Mouse (Mus musculus) neutrophil, adult 5-6 weeks (primary cell): ENCODE results near the gene Celf2. TPM values are rescaled to one million over a fixed set of nuclear protein-coding genes. Genes with fewer than 3 reads are reported as not detected.

ENCODE experiments used
- ATAC-seq: fragments of 151-379, 151-347 bp; 2 replicates; pipeline ENCODE4 v1.8.0; 2017; ENCODE audit warnings: mild to moderate bottlenecking, moderate TSS enrichment; ENCODE audit not compliant: insufficient number of reproducible peaks, poor library complexity, low FRiP score, severe bottlenecking; ENCODE audit errors: extremely low read depth
- total RNA-seq: library from RNA; stranded (forward); fragments of 200-1000 nt; gene quantifications from 2 replicates; pipeline ENCODE4 v1.2.3, GENCODE M21; 2017

Celf2 gene
- total RNA-seq, 1 experiment from 2014 or later = 186 TPM

- ATAC-seq = 0 out of 2 replicates have a peak, but pooled peaks have one; percentile 56
Observed at GRCm38 (mm10) chr2:6730860-6731259, 778.5 kb downstream of the Celf2 start.

DNA sequence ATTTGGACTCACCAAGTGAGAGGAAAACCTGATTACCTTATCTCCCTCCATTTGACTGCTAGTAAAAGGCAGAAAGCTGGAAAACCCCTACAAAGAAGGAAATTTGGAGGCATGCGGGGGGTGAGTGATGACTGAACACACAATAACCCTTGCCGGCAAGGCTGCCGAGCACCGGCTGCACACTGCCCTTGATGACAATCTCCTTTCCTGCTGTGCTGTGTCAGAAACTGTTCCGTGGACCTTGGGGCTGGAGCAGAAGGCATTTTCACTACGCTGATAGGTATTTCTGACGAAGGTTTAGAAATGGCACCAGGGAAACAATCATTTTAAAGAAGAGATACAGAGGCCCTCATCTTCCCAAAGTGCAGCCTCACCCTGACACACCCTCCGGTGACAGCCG, 779.4 kb downstream of the Celf2 start:
- no peak for ATAC-seq

GRCm38 (mm10) chr2:6728840-6729252, 780.5 kb downstream of the Celf2 start:
- no peak for ATAC-seq

- no peak for ATAC-seq
Observed at GRCm38 (mm10) chr2:6727366-6727765, 782.0 kb downstream of the Celf2 start.

GRCm38 (mm10) chr2:6726071-6726470, 783.3 kb downstream of the Celf2 start:
- ATAC-seq = no peak

GRCm38 (mm10) chr2:6723602-6724001, 785.8 kb downstream of the Celf2 start:
- peak; percentile 88 for ATAC-seq

DNA sequence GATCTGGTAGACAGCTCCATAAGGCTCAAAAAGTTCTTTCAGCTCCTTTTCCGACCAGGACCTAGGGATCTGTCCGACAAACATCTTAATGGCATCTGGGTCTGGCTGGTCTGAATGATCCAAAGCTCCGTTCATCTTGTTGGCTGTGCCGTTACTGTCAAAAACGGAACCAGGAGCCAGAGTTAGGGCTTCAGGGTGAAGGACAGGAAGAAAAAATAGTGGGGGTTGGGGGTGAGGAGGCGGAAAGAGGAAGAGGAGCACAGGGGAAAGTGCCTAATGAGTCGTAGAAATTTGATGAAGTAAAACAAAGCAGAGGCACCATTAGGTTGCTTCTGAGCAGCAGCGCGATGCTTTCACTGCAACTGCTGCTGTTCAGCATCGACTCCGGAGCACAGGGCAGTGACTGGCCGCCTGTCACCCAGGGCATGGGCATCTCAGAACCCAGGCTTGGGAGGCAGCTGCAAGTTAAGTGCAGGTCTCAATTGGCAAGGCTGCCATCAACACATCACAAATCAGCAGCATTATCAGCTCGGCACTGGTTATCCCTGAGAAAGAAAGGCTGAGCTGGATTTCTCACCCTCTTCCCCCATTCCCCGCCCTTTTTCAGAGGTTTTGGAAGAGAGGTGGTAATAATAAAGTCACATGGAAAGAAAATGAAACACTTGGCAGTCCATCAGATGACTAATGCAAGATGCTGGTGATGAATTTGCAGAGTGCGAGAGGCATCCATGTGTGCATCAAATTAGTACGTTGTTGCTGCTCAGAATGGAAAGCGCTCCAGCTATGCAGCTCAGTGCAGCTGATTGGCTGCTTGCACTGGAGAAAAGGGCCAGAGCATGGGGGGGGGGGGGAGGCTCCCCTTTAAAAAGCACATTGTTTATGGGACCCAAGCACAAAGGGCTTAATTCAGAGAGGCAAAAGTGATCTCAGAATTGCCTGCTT, 787.6 kb downstream of the Celf2 start:
- peak; percentile 54 for ATAC-seq

DNA sequence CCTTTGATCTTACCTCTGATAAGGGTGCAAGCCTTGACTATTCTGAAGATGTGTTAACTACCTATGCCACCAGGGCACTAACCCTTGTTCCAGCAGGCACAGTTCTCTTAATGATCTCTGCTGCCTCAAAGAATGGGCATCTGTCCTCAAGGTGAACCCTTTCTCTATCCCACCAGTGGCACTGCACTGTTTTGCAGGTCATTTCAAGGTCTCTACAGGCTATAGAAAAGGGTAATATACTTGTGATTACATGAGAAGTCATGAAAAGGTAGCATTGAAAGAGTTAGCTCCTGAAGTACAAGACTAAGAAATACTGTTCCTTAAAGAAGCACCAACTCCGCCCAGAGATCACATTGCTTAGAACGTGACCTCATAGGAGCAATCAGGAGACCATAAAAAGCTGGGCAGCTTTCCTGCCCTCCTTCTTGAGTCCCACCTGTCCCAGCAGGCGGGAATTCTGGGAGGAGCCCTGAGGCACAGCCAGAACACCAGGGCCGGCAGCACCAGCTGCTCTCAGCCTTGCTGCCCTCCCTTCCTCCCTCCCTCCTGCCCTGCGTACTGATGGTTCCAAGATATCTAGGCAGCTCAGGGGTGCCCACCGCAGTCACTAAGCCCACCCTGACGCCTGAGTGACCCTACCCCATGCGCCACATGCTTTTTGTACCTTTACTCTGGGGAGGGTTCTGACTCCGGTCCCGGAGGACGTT, 788.5 kb downstream of the Celf2 start:
- peak; percentile 40; the same call in 1 of the 2 replicates for ATAC-seq

GRCm38 (mm10) chr2:6718864-6719263, 790.5 kb downstream of the Celf2 start:
- ATAC-seq = no peak

DNA sequence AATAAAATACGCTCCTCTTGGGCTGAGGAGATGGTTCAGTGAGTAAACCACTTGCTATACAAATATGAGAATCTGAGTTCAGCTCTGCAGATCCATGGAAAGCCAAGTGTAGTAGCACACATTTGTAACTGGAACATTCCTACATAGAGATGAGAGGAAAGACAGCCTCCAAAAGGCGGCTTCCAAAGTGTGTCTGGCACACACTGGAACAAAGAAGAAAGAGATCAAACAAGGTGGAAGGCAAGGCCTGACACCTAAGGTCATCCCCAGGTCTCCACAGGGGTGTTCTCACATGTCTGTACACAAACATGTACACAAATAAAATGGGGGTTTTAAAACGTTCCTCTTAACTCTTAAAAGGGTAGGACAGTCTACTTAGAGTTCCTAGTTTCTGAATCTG, 791.4 kb downstream of the Celf2 start:
- no peak for ATAC-seq

DNA sequence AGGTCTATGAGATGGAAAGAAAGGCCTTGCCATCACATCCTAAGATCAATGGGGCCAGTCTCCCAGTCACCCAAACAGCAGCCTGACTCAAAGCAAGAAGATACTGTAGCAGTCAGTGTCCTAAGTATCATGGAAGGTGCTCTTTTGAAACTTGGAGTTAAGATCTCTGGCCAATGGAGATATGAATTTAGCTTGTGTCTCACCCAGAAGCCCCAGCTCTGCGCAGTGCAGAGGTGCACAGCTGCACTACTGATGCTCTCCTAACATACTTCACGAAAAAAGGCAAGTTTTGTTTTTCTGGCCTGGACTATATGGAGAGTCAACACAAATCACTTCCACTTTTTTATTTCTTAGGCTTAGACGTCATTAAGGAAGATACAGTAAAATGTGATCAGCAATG, 793.8 kb downstream of the Celf2 start:
- no peak for ATAC-seq

DNA sequence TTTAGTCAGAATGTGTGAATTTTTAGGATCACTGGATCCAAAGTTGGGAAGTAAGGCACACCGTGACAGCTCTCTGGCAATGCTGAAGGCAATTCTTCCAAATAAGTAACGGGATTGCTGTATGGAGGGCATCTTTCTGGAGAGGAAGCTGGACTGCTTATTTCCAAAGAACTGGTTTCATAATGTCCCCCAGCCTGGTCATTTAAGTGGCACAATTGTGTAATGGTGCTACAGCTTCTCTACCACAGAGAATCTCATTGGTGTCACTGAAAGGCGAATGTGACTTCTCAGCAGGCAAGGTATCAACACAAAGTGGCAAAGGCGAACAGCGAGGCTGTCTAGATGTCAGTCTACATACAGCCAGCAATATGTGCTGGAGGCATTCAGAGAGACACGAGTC, 795.8 kb downstream of the Celf2 start:
- ATAC-seq = no peak

DNA sequence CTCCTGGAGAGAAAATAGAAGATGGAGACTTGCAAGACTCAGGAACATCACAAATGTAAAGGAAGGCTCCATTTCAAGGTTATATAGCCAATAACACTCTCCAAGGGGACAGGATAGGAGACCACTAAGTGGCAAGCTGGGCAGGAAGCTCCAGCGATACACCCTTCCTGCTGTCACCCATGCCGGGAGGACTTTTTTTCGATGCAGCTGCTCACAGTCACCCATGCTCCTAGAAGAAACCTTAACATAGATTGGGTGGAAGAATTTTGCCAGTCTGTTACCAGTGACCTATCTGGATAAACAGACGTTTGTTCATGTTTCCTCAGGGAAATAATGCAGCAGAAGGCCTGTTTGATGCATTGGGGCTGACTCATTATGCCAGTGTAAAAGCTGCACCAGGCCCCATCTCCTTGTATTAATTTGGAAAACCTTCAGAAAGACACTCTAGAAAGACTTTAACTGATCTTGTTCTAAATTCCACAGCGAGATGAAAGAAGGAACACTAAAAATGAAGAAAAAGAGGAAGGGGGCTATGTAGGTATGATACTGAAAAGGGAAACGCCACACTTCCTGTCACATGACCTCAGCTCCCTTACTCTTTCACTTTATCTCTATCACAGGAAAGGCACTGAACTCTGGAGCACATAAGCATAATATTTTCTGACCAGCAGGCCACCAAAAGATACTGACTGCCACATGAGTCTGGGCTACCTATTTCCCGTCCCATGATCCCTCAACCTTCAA, 798.5 kb downstream of the Celf2 start:
- ATAC-seq = peak; percentile 50

GRCm38 (mm10) chr2:6707959-6708519, 801.3 kb downstream of the Celf2 start:
- no peak for ATAC-seq

GRCm38 (mm10) chr2:6707276-6707675, 802.1 kb downstream of the Celf2 start:
- peak; percentile 53 for ATAC-seq

- peak; percentile 28; the same call in 1 of the 2 replicates for ATAC-seq
Observed at GRCm38 (mm10) chr2:6705929-6706739, 803.2 kb downstream of the Celf2 start.

- 0 out of 2 replicates have a peak, but pooled peaks have one; percentile 14 for ATAC-seq
Observed at GRCm38 (mm10) chr2:6705475-6705874, 803.9 kb downstream of the Celf2 start.

DNA sequence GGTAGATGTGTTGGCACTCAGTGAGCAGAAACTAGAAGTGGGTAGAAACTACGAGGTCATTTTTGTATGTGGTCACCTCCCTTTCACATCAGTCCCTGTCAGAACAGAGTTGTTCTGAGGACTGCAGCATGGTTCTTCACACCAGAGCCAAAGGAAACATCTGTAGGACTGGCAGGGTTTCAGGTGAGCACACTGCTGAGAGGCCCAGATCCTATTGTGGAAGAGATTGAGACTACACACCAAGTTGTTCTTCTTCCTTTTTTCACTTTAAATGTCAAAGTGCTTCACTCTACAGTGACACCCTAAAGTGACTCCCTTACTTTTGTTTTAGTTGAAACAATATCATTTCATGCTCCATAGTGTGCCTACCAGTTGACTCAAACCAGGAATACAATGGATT, 804.6 kb downstream of the Celf2 start:
- ATAC-seq = no peak
